Mouse (Mus musculus): Measurements from ENCODE around the gene Tbck. TPM values are rescaled to one million over a fixed set of nuclear protein-coding genes. Genes with fewer than 3 reads are reported as not detected.
A peak's percentile ranks its signal among the peaks of the same experiment; 100 is the strongest.

Tbck gene
- total and polyA plus RNA-seq, 3 experiments = 3.7 to 14.0 (median 13.4) TPM

DNA sequence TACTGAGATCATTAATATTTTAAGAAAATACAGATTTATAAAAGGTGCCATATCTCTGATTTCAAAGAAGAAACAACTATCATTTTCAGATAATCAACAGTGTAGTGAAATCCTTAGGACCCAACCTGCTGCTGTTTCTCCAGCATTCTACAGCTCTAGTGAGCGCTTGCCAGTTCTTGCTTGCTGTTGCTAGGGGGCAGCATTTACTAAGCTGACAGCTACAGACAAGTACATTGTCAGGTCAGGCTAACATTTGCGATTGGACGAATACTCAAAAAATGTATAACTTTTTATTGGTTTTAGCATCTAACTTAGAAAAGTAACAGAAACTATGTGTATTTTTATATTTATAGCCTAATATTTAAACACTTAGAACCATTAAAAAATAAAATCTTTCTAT is 63.1 kb downstream of the Tbck start:
- peak in 1 of 2 experiments; percentile 13 for DNase-seq

DNA sequence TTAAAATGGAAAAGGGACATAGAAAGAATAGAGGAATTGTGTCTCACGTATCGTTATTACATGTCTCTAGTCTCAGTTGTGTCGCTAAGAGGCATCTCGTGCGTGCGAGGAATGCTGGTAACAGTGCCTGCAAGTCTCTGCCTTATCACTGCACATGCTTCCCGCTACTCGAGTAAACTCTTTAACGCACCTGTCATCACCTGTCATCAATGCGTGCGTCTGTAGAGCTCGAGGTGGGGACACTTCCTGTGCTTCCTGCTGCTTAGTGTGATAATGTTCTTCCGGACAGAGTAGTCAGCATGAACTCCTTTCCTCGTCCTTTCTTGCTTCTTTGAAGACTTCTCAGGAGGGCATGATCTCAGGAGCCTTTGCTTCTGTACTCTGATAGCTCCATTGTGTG is 63.8 kb downstream of the Tbck start:
- Histone ChIP-seq H3K79me2 (replicated peaks; ENCODE audit: control insufficient read depth, insufficient read depth, low read length) (no peaks in the 10 kb centered on the region), H3K27ac (no peak overlapping the region), H3K9ac (ENCODE audit: low read depth, low read length) (no peak overlapping the region), H3K36me3 (ENCODE audit: control insufficient read depth, insufficient read depth, low read length) (no peaks in the 10 kb centered on the region), H3K4me3 (no peak overlapping the region), H3K4me1 (ENCODE audit: control insufficient read depth, insufficient read depth, low read length) (peaks cover 2% of the 10 kb centered on the region; the same call in 1 of the 2 replicates), H3K27me3 (ENCODE audit: control insufficient read depth, insufficient read depth, low read length) (no peaks in the 10 kb centered on the region)
- WGBS = 33% methylated on average over 14 of the region's 14 CpGs
- TF ChIP-seq POLR2A (IDR thresholded peaks at IDR 0.05; ENCODE audit: insufficient read depth, low read depth, low read length) (no peak), EP300 (IDR thresholded peaks at IDR 0.05; ENCODE audit: insufficient read depth, low read depth, low read length) (no peak), CTCF (IDR thresholded peaks at IDR 0.05) (no peak)
- intact Hi-C loops (cut with DNase I) = loop anchor here (1.0 to 5.0 kb wide), 2 partner anchors 345 to 525 kb away; partner anchors contain the start of genes Gstcd and Ints12
- DNase-seq = no peak

More for the DNA sequence above, 63.1 kb downstream of the Tbck start:
- no peak overlapping the region for H3K9ac ChIP-seq (ENCODE audit: low read depth, low read length)
- whole genome bisulfite sequencing = 22% methylated on average over 3 of the region's 3 CpGs
- intact Hi-C loops (cut with DNase I) = loop anchor here (1.0 to 5.0 kb wide), 2 partner anchors 345 to 525 kb away; partner anchors contain the start of genes Gstcd and Ints12
- no peaks in the 10 kb centered on the region for H3K79me2 ChIP-seq (replicated peaks; ENCODE audit: control insufficient read depth, insufficient read depth, low read length)
- no peak overlapping the region for H3K27ac ChIP-seq
- H3K4me3 ChIP-seq = no peak overlapping the region
- no peaks in the 10 kb centered on the region for H3K27me3 ChIP-seq (ENCODE audit: control insufficient read depth, insufficient read depth, low read length)
- peaks cover 2% of the 10 kb centered on the region; the same call in 1 of the 2 replicates for H3K4me1 ChIP-seq (ENCODE audit: control insufficient read depth, insufficient read depth, low read length)
- TF ChIP-seq POLR2A (IDR thresholded peaks at IDR 0.05; ENCODE audit: insufficient read depth, low read depth, low read length) (no peak), EP300 (IDR thresholded peaks at IDR 0.05; ENCODE audit: insufficient read depth, low read depth, low read length) (0 out of 2 replicates have a peak, but pooled peaks have one; percentile 27), CTCF (IDR thresholded peaks at IDR 0.05) (peak; percentile 92)
- H3K36me3 ChIP-seq (ENCODE audit: control insufficient read depth, insufficient read depth, low read length) = no peaks in the 10 kb centered on the region

DNA sequence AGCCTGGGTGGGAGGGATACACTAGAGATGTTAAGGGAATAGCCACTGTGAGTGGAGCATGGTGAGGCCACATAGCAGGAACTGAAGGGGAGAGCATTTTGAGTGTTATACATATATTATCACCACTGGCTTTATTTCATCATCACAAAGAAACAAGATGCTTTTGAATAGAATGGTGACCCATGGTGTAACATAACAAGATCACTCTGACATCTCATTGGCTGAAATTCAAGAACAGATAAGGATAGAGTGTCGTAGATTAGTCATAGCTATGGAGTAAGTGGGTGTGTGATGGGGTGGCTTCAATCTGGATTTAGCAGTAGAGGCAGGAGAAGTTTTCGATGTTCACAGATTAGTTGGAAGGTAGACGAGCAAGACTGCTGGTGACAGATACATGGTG is 64.8 kb downstream of the Tbck start:
- no peaks in the 10 kb centered on the region for H3K79me2 ChIP-seq (replicated peaks; ENCODE audit: control insufficient read depth, insufficient read depth, low read length)
- no peaks in the 10 kb centered on the region for H3K27me3 ChIP-seq (ENCODE audit: control insufficient read depth, insufficient read depth, low read length)
- DNase-seq = no peak
- H3K9ac ChIP-seq (ENCODE audit: low read depth, low read length) = no peak overlapping the region
- no peak overlapping the region for H3K4me3 ChIP-seq
- peaks cover 2% of the 10 kb centered on the region; the same call in 1 of the 2 replicates for H3K4me1 ChIP-seq (ENCODE audit: control insufficient read depth, insufficient read depth, low read length)
- H3K27ac ChIP-seq = no peak overlapping the region
- no peaks in the 10 kb centered on the region for H3K36me3 ChIP-seq (ENCODE audit: control insufficient read depth, insufficient read depth, low read length)
- intact Hi-C loops (cut with DNase I) = loop anchor here (5.0 kb wide), 1 partner anchor 344 kb away; the partner anchor contains the start of genes Gstcd and Ints12
- TF ChIP-seq CTCF (IDR thresholded peaks at IDR 0.05) (no peak), EP300 (IDR thresholded peaks at IDR 0.05; ENCODE audit: insufficient read depth, low read depth, low read length) (no peak)
- 85% methylated on average over 3 of the region's 3 CpGs for WGBS

DNA sequence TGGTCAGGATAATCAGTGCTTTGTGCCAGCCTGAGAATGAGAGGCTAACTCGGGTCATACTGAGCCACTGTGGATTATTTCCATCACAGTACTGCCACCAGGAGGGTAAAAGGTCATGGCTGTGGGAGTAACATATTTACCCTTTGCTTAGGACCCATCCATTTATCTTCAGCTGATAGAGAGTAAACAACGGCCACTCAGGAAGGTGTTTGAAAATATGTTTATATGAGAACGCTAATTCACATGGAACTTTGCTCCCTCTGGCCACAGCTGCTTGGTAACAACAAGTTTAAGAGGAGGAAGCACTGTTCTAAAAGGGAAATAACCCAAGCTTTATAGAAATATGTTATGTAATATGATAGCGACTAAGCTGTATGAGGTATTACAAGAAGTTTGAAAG is 68.8 kb downstream of the Tbck start:
- no peak for DNase-seq
- intact Hi-C loops (cut with DNase I) = no loop called here
- Histone ChIP-seq H3K27me3 (ENCODE audit: control insufficient read depth, insufficient read depth, low read length) (no peaks in the 10 kb centered on the region), H3K79me2 (replicated peaks; ENCODE audit: control insufficient read depth, insufficient read depth, low read length) (no peaks in the 10 kb centered on the region), H3K4me3 (no peak overlapping the region), H3K36me3 (ENCODE audit: control insufficient read depth, insufficient read depth, low read length) (no peaks in the 10 kb centered on the region), H3K27ac (no peak overlapping the region), H3K4me1 (ENCODE audit: control insufficient read depth, insufficient read depth, low read length) (no peaks in the 10 kb centered on the region), H3K9ac (ENCODE audit: low read depth, low read length) (no peak overlapping the region)
- no peak for TF ChIP-seq POLR2A (IDR thresholded peaks at IDR 0.05; ENCODE audit: insufficient read depth, low read depth, low read length)
- 78% methylated on average over 4 of the region's 4 CpGs for WGBS

DNA sequence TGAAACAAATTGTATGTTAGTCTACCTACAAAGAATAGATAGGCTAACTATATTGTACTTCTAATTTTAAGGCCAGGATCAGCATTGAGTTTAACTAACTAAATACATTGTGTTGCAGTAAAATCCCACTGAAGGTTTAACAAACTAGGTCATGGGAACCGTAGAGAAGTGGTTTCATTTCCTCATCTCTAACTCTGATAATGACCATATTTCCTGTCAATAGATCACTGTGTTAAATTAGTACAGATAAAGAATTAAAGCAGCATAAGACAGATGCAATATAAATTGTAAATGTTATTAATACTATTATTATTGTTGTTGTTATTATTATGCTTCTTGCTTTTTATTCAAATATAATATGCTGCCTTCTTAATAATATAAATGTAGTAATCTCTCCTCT is 72.3 kb downstream of the Tbck start:
- H3K27me3 ChIP-seq (ENCODE audit: control insufficient read depth, insufficient read depth, low read length) = no peaks in the 10 kb centered on the region
- no peaks in the 10 kb centered on the region for H3K4me1 ChIP-seq (ENCODE audit: control insufficient read depth, insufficient read depth, low read length)
- intact Hi-C loops (cut with DNase I) = no loop called here
- TF ChIP-seq CTCF (IDR thresholded peaks at IDR 0.05) (no peak), POLR2A (IDR thresholded peaks at IDR 0.05; ENCODE audit: insufficient read depth, low read depth, low read length) (no peak), EP300 (IDR thresholded peaks at IDR 0.05; ENCODE audit: insufficient read depth, low read depth, low read length) (no peak)
- DNase-seq = no peak
- WGBS = 27% methylated on average over 1 of the region's 1 CpGs
- no peak overlapping the region for H3K9ac ChIP-seq (ENCODE audit: low read depth, low read length)
- no peaks in the 10 kb centered on the region for H3K36me3 ChIP-seq (ENCODE audit: control insufficient read depth, insufficient read depth, low read length)
- H3K27ac ChIP-seq = no peak overlapping the region
- no peak overlapping the region for H3K4me3 ChIP-seq
- no peaks in the 10 kb centered on the region for H3K79me2 ChIP-seq (replicated peaks; ENCODE audit: control insufficient read depth, insufficient read depth, low read length)

DNA sequence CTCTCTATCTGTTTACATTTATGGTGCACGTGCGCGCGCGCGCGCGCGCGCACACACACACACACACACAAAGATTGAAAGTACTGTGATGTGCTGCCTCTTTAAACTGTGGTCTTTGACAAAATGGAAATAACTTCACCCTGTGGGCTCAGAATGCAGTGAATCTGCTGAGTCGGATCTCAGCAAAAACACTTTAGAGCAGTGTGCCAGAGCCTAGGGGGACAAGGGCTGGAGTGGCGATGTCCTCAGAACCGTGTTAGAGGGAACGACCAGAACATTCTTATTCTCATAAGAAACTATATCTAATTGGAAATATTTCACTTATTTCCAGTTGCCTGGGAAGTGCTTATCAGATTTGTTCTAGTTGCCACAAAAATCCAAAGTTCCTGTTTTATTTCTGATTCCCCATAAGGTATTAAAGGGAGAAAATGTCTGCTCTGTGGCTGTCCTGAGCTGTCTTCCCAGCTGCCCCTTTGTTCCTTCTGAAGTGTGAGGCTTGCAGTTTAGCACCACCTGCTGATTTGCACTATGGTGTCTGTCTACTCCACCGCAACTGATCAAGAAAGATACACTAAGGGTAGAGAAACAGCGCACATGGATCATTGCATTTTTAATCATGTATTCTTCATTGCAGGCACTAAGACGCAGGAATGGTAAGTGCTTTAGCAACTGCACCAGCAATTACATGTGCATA is 82.2 kb downstream of the Tbck start:
- Histone ChIP-seq H3K36me3 (ENCODE audit: control insufficient read depth, insufficient read depth, low read length) (no peaks in the 10 kb centered on the region), H3K27me3 (ENCODE audit: control insufficient read depth, insufficient read depth, low read length) (no peaks in the 10 kb centered on the region), H3K4me1 (ENCODE audit: control insufficient read depth, insufficient read depth, low read length) (no peaks in the 10 kb centered on the region), H3K27ac (no peak overlapping the region), H3K79me2 (replicated peaks; ENCODE audit: control insufficient read depth, insufficient read depth, low read length) (no peaks in the 10 kb centered on the region), H3K9ac (ENCODE audit: low read depth, low read length) (no peak overlapping the region), H3K4me3 (no peak overlapping the region)
- TF ChIP-seq EP300 (IDR thresholded peaks at IDR 0.05; ENCODE audit: insufficient read depth, low read depth, low read length) = no peak
- no peak for TF ChIP-seq POLR2A (IDR thresholded peaks at IDR 0.05; ENCODE audit: insufficient read depth, low read depth, low read length)
- no peak for TF ChIP-seq CTCF (IDR thresholded peaks at IDR 0.05)
- intact Hi-C loops (cut with DNase I) = no loop called here
- 96% methylated on average over 17 of the region's 17 CpGs for WGBS
- no peak for DNase-seq

Measured in heart, adult 2 months (tissue).